Mouse (Mus musculus) small intestine, adult 2 months (tissue): ENCODE measurements around the gene Apba2.

Source experiments
- CTCF ChIP-seq: fragments of 200-500 bp; IDR thresholded peaks from 2 replicates; pipeline ENCODE4 v1.5.1; 2012; ENCODE audit warnings: low read depth, mild to moderate bottlenecking, control low read depth, inconsistent platforms, low read length, moderate library complexity, mixed read lengths; ENCODE audit not compliant: insufficient replicate concordance, insufficient read length; ENCODE audit errors: extremely low read depth
- POLR2A ChIP-seq: fragments of 200-500 bp; IDR thresholded peaks from 2 replicates; pipeline ENCODE4 v1.6.1; 2012; ENCODE audit warnings: low read depth, mild to moderate bottlenecking, control low read depth, inconsistent platforms, low read length, moderate library complexity

DNA sequence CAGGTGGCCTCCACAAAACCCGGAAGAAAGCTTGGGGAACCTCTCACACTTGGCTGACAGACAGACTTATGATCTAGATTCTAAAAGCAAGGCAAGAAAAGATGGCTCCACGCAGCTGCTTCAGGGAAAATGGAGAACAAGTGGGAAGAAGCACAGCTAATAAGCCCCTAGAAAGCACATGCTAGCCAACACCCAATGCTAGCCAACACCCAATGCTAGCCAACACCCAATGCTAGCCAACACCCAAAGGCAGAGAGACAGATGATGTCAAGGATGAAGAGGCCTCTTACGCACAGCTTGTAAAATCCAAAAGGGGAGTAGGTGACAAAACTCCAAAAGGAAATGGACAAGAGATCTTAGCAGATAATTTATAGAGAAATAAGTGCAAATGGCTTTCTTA lies 108.4 kb downstream of the Apba2 start:
- TF ChIP-seq CTCF (no peak), POLR2A (no peak)
